Mouse (Mus musculus) large intestine, adult 2 months (tissue): ENCODE results near the gene Cd164l2. TPM values are rescaled to one million over a fixed set of nuclear protein-coding genes. Genes with fewer than 3 reads are reported as not detected.

Source experiments
- DNase-seq: peaks from one replicate; pipeline ENCODE4 v3.0.0-alpha.2; 2012; ENCODE audit warnings: low read depth, low spot score
- WGBS: fragments of 180-500 bp; shearing (Covaris S2); methylation state at CpG from one replicate; pipeline ENCODE4 v1.1.7; 2018; 5-methylcytosine and 5-hydroxymethylcytosine counted together
- polyA plus RNA-seq: library from polyadenylated mRNA; depleted of rRNA; stranded (reverse); fragments of >200 nt; gene quantifications from 2 replicates; pipeline ENCODE4 v1.2.3, GENCODE M21; 2012

The Cd164l2 gene
- polyA plus RNA-seq, 1 experiment, result 0.38 TPM

GRCm38 (mm10) chr4:133186856-133187255 lies 25.1 kb upstream of the Cd164l2 start:
- DNase-seq, result no peak
- 88% methylated on average over 5 of the region's 5 CpGs for WGBS

GRCm38 (mm10) chr4:133189396-133189795 lies 22.5 kb upstream of the Cd164l2 start:
- DNase-seq, result no peak

GRCm38 (mm10) chr4:133194482-133194881 lies 17.4 kb upstream of the Cd164l2 start:
- no peak for DNase-seq
- WGBS, result 80% methylated on average over 11 of the region's 11 CpGs

More at GRCm38 (mm10) chr4:133189396-133189795, 22.5 kb upstream of the Cd164l2 start:
- WGBS, result 74% methylated on average over 10 of the region's 10 CpGs

GRCm38 (mm10) chr4:133195014-133195413 lies 16.9 kb upstream of the Cd164l2 start:
- no peak for DNase-seq
- 43% methylated on average over 4 of the region's 4 CpGs for WGBS

GRCm38 (mm10) chr4:133196136-133196535 lies 15.8 kb upstream of the Cd164l2 start:
- WGBS, result 77% methylated on average over 2 of the region's 2 CpGs
- no peak for DNase-seq

- 16% methylated on average over 7 of the region's 7 CpGs for WGBS
- no peak for DNase-seq
These were observed 15.1 kb upstream of the Cd164l2 start for GRCm38 (mm10) chr4:133196852-133197251.

GRCm38 (mm10) chr4:133197355-133197754 lies 14.6 kb upstream of the Cd164l2 start:
- 39% methylated on average over 5 of the region's 5 CpGs for WGBS

GRCm38 (mm10) chr4:133197801-133198286 lies 14.1 kb upstream of the Cd164l2 start:
- DNase-seq, result no peak
- WGBS, result 38% methylated on average over 13 of the region's 13 CpGs

More at GRCm38 (mm10) chr4:133197355-133197754, 14.6 kb upstream of the Cd164l2 start:
- no peak for DNase-seq

GRCm38 (mm10) chr4:133198337-133199180 lies 13.4 kb upstream of the Cd164l2 start:
- WGBS, result 63% methylated on average over 19 of the region's 19 CpGs

GRCm38 (mm10) chr4:133199743-133200142 lies 12.2 kb upstream of the Cd164l2 start:
- WGBS, result 74% methylated on average over 6 of the region's 6 CpGs
- no peak for DNase-seq

More at GRCm38 (mm10) chr4:133198337-133199180, 13.4 kb upstream of the Cd164l2 start:
- no peak for DNase-seq

- DNase-seq, result no peak
- WGBS, result 39% methylated on average over 21 of the region's 21 CpGs
These were observed 11.6 kb upstream of the Cd164l2 start for GRCm38 (mm10) chr4:133200343-133200742.

- DNase-seq, result no peak
- WGBS, result 19% methylated on average over 8 of the region's 8 CpGs
These were observed 10.7 kb upstream of the Cd164l2 start for GRCm38 (mm10) chr4:133201006-133201771.

GRCm38 (mm10) chr4:133202254-133202653 lies 9.7 kb upstream of the Cd164l2 start:
- no peak for DNase-seq
- WGBS, result 90% methylated on average over 3 of the region's 3 CpGs

- 66% methylated on average over 3 of the region's 3 CpGs for WGBS
- DNase-seq, result no peak
These were observed 8.3 kb upstream of the Cd164l2 start for GRCm38 (mm10) chr4:133203591-133203990.

GRCm38 (mm10) chr4:133204379-133204778 lies 7.6 kb upstream of the Cd164l2 start:
- DNase-seq, result no peak
- 49% methylated on average over 7 of the region's 7 CpGs for WGBS

- 3% methylated on average over 11 of the region's 11 CpGs for WGBS
- DNase-seq, result no peak
These were observed 2.6 kb upstream of the Cd164l2 start for GRCm38 (mm10) chr4:133209366-133209765.

- DNase-seq, result no peak
- WGBS, result 91% methylated on average over 24 of the region's 24 CpGs
These were observed 1.7 kb upstream of the Cd164l2 start for GRCm38 (mm10) chr4:133210023-133210787.

- no peak for DNase-seq
- 97% methylated on average over 19 of the region's 19 CpGs for WGBS
These were observed 1.0 kb upstream of the Cd164l2 start for GRCm38 (mm10) chr4:133210788-133211390.

GRCm38 (mm10) chr4:133212562-133213267 lies 784 bp downstream of the Cd164l2 start:
- WGBS, result 3% methylated on average over 44 of the region's 44 CpGs

More at GRCm38 (mm10) chr4:133212562-133213267, 784 bp downstream of the Cd164l2 start:
- no peak for DNase-seq
